8 mouse cellular contexts compared by ENCODE assay signal in genomic region chr7:133638821-133639220, GRCm38 (mm10). TPM values are rescaled to one million over a fixed set of nuclear protein-coding genes. Genes with fewer than 3 reads are reported as not detected.
DNase-seq lines count a peak whose midpoint lies in the region.

No protein-coding gene starts in this region.

- DNase-seq in cerebellum, adult 11-12 months, result peak; percentile 26
- no peak for DNase-seq in cerebellum, adult 9-11 months
- peak; percentile 72 for DNase-seq in right cerebral cortex, adult 18-20 months
- DNase-seq in right cerebral cortex, postnatal 4 days, result no peak
- peak; percentile 62 to 75 for DNase-seq in left cerebral cortex, postnatal 36 days (ENCODE audit: low spot score in 2 of 2)
- peak; percentile 76 for DNase-seq in right cerebral cortex, postnatal 25 days
- DNase-seq in kidney, adult 9 months, result no peak
- no peak for DNase-seq in adrenal gland, adult 8-10 months

- intact Hi-C loops in left cerebral cortex, postnatal 36 days (cut with DNase I), result loop anchor here (5.0 kb wide), 2 partner anchors 517 to 607 kb away; partner anchors contain the start of genes Ctbp2 and Fgfr2

RNA-seq across cellular contexts. Expression of gene Edrf1, which starts 1.5 kb away (rescaled TPM):
- 10 to 100 TPM; 20.3 to 26.5 TPM for total RNA-seq in left cerebral cortex, postnatal 36 days (2021)
- 10 to 100 TPM; 17.2 to 27.1 (median 19.8) TPM for total RNA-seq in adrenal gland, adult 8-10 months (2022)

RNA-seq across cellular contexts. Expression of gene Tex36, which starts 36.9 kb away (rescaled TPM):
- total RNA-seq in left cerebral cortex, postnatal 36 days (2021), result not detected
- not detected for total RNA-seq in adrenal gland, adult 8-10 months (2022)

RNA-seq across cellular contexts. Expression of gene Mmp21, which starts 41.0 kb away (rescaled TPM):
- total RNA-seq in left cerebral cortex, postnatal 36 days (2021), result under 1 TPM in 1 of 2 experiments, not detected in 1; 0.27 TPM
- not detected for total RNA-seq in adrenal gland, adult 8-10 months (2022)

Comparison
In these comparisons a context has a peak if more than half of its experiments do, and no peak if none do; other contexts are left out.
1. DNase-seq: peak in cerebellum, adult 11-12 months (single experiment), right cerebral cortex, adult 18-20 months (single experiment), left cerebral cortex, postnatal 36 days (2 of 2) and right cerebral cortex, postnatal 25 days (single experiment); none in cerebellum, adult 9-11 months (single experiment), right cerebral cortex, postnatal 4 days (single experiment), kidney, adult 9 months (single experiment) and adrenal gland, adult 8-10 months (single experiment).